Mouse (Mus musculus): ENCODE measurements at regions not wholly inside any gene's neighbourhood (a gene's known extent, or its start where the extent isn't known, plus 50 kb on each side); places are given as distances from the start of the nearest gene placed in this dataset.

GRCm38 (mm10) chr1:77254276-77254675, 260.6 kb downstream of the Epha4 start:
- no peak for DNase-seq (ENCODE audit: low read depth, low spot score)

- DNase-seq (ENCODE audit: low read depth, low spot score) = no peak
Observed at GRCm38 (mm10) chr1:77256115-77256842, 258.6 kb downstream of the Epha4 start.

- DNase-seq (ENCODE audit: low read depth, low spot score) = no peak
Observed at GRCm38 (mm10) chr1:77258730-77259310, 256.1 kb downstream of the Epha4 start.

GRCm38 (mm10) chr1:77259789-77260188, 255.1 kb downstream of the Epha4 start:
- DNase-seq (ENCODE audit: low read depth, low spot score) = no peak

- DNase-seq (ENCODE audit: low read depth, low spot score) = no peak
Observed at GRCm38 (mm10) chr1:77261678-77262077, 253.2 kb downstream of the Epha4 start.

GRCm38 (mm10) chr1:77265677-77266076, 249.2 kb downstream of the Epha4 start:
- DNase-seq (ENCODE audit: low read depth, low spot score) = no peak

- DNase-seq (ENCODE audit: low read depth, low spot score) = no peak
Observed at GRCm38 (mm10) chr1:77267311-77268003, 247.4 kb downstream of the Epha4 start.

- no peak for DNase-seq (ENCODE audit: low read depth, low spot score)
Observed at GRCm38 (mm10) chr1:77275297-77275696, 239.6 kb downstream of the Epha4 start.

- no peak for DNase-seq (ENCODE audit: low read depth, low spot score)
Observed at GRCm38 (mm10) chr1:77279566-77279965, 235.3 kb downstream of the Epha4 start.

GRCm38 (mm10) chr1:77280373-77281038, 234.4 kb downstream of the Epha4 start:
- DNase-seq (ENCODE audit: low read depth, low spot score) = no peak

GRCm38 (mm10) chr1:77281741-77282140, 233.1 kb downstream of the Epha4 start:
- DNase-seq (ENCODE audit: low read depth, low spot score) = no peak

GRCm38 (mm10) chr1:77298713-77299132, 216.2 kb downstream of the Epha4 start:
- DNase-seq (ENCODE audit: low read depth, low spot score) = no peak

- DNase-seq (ENCODE audit: low read depth, low spot score) = no peak
Observed at GRCm38 (mm10) chr1:77300806-77301205, 214.1 kb downstream of the Epha4 start.

GRCm38 (mm10) chr1:77304770-77305169, 210.1 kb downstream of the Epha4 start:
- no peak for DNase-seq (ENCODE audit: low read depth, low spot score)

GRCm38 (mm10) chr1:77307745-77308144, 207.1 kb downstream of the Epha4 start:
- no peak for DNase-seq (ENCODE audit: low read depth, low spot score)

- DNase-seq (ENCODE audit: low read depth, low spot score) = no peak
Observed at GRCm38 (mm10) chr1:77313119-77313518, 201.8 kb downstream of the Epha4 start.

GRCm38 (mm10) chr1:77315347-77315746, 199.5 kb downstream of the Epha4 start:
- no peak for DNase-seq (ENCODE audit: low read depth, low spot score)

- no peak for DNase-seq (ENCODE audit: low read depth, low spot score)
Observed at GRCm38 (mm10) chr1:77316198-77316597, 198.7 kb downstream of the Epha4 start.
